ENCODE assay signal across 8 mouse cellular contexts in genomic region chr10:84576395-84577070, GRCm38 (mm10). TPM values are rescaled to one million over a fixed set of nuclear protein-coding genes. Genes with fewer than 3 reads are reported as not detected.
DNase-seq lines count a peak whose midpoint lies in the region; ATAC-seq and TF ChIP-seq lines count a peak whose summit lies in the region.

Gene Tcp11l2 (plus strand): TSS chr10:84576626.

- H3K27me3 ChIP-seq in forebrain, embryonic 10.5 days (ENCODE audit: poor library complexity, severe bottlenecking), result peaks cover 16% of the 10 kb centered on the region
- H3K27me3 ChIP-seq in heart, embryonic 15.5 days, result no peaks in the 10 kb centered on the region
- no peaks in the 10 kb centered on the region for H3K27me3 ChIP-seq in liver, embryonic 14.5 days (ENCODE audit: control insufficient read depth, insufficient read depth, low read length)
- no peaks in the 10 kb centered on the region for H3K27me3 ChIP-seq in neural tube, embryonic 11.5 days (ENCODE audit: control insufficient read depth, insufficient read depth, low read length)
- no peaks in the 10 kb centered on the region for H3K27me3 ChIP-seq in stomach, postnatal 0 days (ENCODE audit: control insufficient read depth, insufficient read depth, low read length)

- no peaks in the 10 kb centered on the region for H3K36me3 ChIP-seq in forebrain, embryonic 10.5 days (replicated peaks)
- no peaks in the 10 kb centered on the region for H3K36me3 ChIP-seq in heart, embryonic 15.5 days
- H3K36me3 ChIP-seq in liver, embryonic 14.5 days (replicated peaks; ENCODE audit: control insufficient read depth, insufficient read depth, low read depth), result no peaks in the 10 kb centered on the region
- no peaks in the 10 kb centered on the region for H3K36me3 ChIP-seq in neural tube, embryonic 11.5 days (ENCODE audit: control insufficient read depth, insufficient read depth, low read length)
- no peaks in the 10 kb centered on the region for H3K36me3 ChIP-seq in stomach, postnatal 0 days (ENCODE audit: control insufficient read depth, insufficient read depth, low read length)

- peak within 1 kb of the TSS; percentile 89 for H3K4me3 ChIP-seq in forebrain, embryonic 10.5 days
- peak within 1 kb of the TSS; percentile 98 for H3K4me3 ChIP-seq in heart, embryonic 15.5 days
- peak within 1 kb of the TSS; percentile 74 to 95 for H3K4me3 ChIP-seq in liver, embryonic 14.5 days (ENCODE audit: insufficient read depth in 1 of 2, low read depth in 2 of 2, low read length in 2 of 2)
- H3K4me3 ChIP-seq in neural tube, embryonic 11.5 days (ENCODE audit: low read depth, low read length), result peak within 1 kb of the TSS; percentile 81
- peak within 1 kb of the TSS; percentile 94 for H3K4me3 ChIP-seq in stomach, postnatal 0 days (ENCODE audit: low read depth, low read length)

- H3K9ac ChIP-seq in heart, embryonic 15.5 days, result peak within 1 kb of the TSS; percentile 73
- H3K9ac ChIP-seq in liver, embryonic 14.5 days (replicated peaks), result peak within 1 kb of the TSS; percentile 85
- peak within 1 kb of the TSS; percentile 59 for H3K9ac ChIP-seq in neural tube, embryonic 11.5 days (ENCODE audit: low read length)
- H3K9ac ChIP-seq in stomach, postnatal 0 days (ENCODE audit: low read length), result peak within 1 kb of the TSS; percentile 84

- TF ChIP-seq EP300 in liver, embryonic 14.5 days (IDR thresholded peaks at IDR 0.05; ENCODE audit: low read depth), result peak; percentile 37; the same call in 1 of the 2 replicates
- TF ChIP-seq EP300 in stomach, postnatal 0 days (optimal IDR thresholded peaks at IDR 0.05), result peak; percentile 57

- peak; percentile 92 to 93 for DNase-seq in CD8-positive naive resting alpha-beta T cell, adult 2 months (ENCODE audit: low read depth in 2 of 2, low spot score in 2 of 2)
- DNase-seq in c-Kit-positive CD71-negative TER-119-negative erythroid progenitor cells, embryonic 14.5 days (ENCODE audit: low read depth), result peak; percentile 92
- peak; percentile 89 for DNase-seq in forebrain, embryonic 10.5 days (ENCODE audit: extremely low spot score, low spot score)
- peak; percentile 97 for DNase-seq in kidney, postnatal 25 days
- peak; percentile 86 to 89 (median 88) for DNase-seq in liver, embryonic 14.5 days (ENCODE audit: low read depth in 3 of 3, low spot score in 3 of 3)
- DNase-seq in neural tube, embryonic 11.5 days (ENCODE audit: low spot score), result peak; percentile 94
- DNase-seq in stomach, postnatal 0 days (ENCODE audit: low spot score), result peak; percentile 95

- H3K4me1 ChIP-seq in forebrain, embryonic 10.5 days, result peaks cover 17% of the 10 kb centered on the region
- peaks cover 30% of the 10 kb centered on the region for H3K4me1 ChIP-seq in heart, embryonic 15.5 days (replicated peaks)
- H3K4me1 ChIP-seq in liver, embryonic 14.5 days (replicated peaks; ENCODE audit: control insufficient read depth in 2 of 2, insufficient read depth in 2 of 2, low read length in 1 of 2), result peaks cover 25 to 36% of the 10 kb centered on the region in 2 experiments
- 0 out of 2 replicates have a peak, but pooled peaks cover 3% of the 10 kb centered on the region for H3K4me1 ChIP-seq in neural tube, embryonic 11.5 days (ENCODE audit: control insufficient read depth, insufficient read depth, low read length)
- H3K4me1 ChIP-seq in stomach, postnatal 0 days (replicated peaks; ENCODE audit: control insufficient read depth, insufficient read depth), result peaks cover 4% of the 10 kb centered on the region; the same call in 1 of the 2 replicates

- H3K27ac ChIP-seq in forebrain, embryonic 10.5 days, result peak within 1 kb of the TSS; percentile 93
- H3K27ac ChIP-seq in heart, embryonic 15.5 days, result peak within 1 kb of the TSS; percentile 93
- H3K27ac ChIP-seq in liver, embryonic 14.5 days, result peak within 1 kb of the TSS; percentile 94
- peak within 1 kb of the TSS; percentile 15; the same call in 1 of the 2 replicates for H3K27ac ChIP-seq in neural tube, embryonic 11.5 days (ENCODE audit: low read depth, low read length)
- H3K27ac ChIP-seq in stomach, postnatal 0 days (replicated peaks), result peak within 1 kb of the TSS; percentile 89

- peak within 1 kb of the TSS; percentile 90 for H3K4me2 ChIP-seq in heart, embryonic 15.5 days
- peak within 1 kb of the TSS; percentile 99 for H3K4me2 ChIP-seq in liver, embryonic 14.5 days (ENCODE audit: low read depth)
- H3K4me2 ChIP-seq in neural tube, embryonic 11.5 days (ENCODE audit: low read depth), result peak within 1 kb of the TSS; percentile 98
- peak within 1 kb of the TSS; percentile 85 for H3K4me2 ChIP-seq in stomach, postnatal 0 days (replicated peaks; ENCODE audit: low read depth)

- no peaks in the 10 kb centered on the region for H3K9me3 ChIP-seq in forebrain, embryonic 10.5 days
- no peaks in the 10 kb centered on the region for H3K9me3 ChIP-seq in heart, embryonic 15.5 days (replicated peaks)
- no peaks in the 10 kb centered on the region for H3K9me3 ChIP-seq in liver, embryonic 14.5 days (ENCODE audit: control insufficient read depth, low read length)
- no peaks in the 10 kb centered on the region for H3K9me3 ChIP-seq in neural tube, embryonic 11.5 days (ENCODE audit: control insufficient read depth, low read length)
- no peaks in the 10 kb centered on the region for H3K9me3 ChIP-seq in stomach, postnatal 0 days (ENCODE audit: control insufficient read depth, low read length)

- ATAC-seq in heart, embryonic 15.5 days (replicated peaks; ENCODE audit: insufficient number of reproducible peaks, insufficient read depth, low FRiP score, low read depth), result peak; percentile 98
- peak; percentile 94 for ATAC-seq in liver, embryonic 14.5 days (ENCODE audit: insufficient read depth)
- peak; percentile 98 for ATAC-seq in neural tube, embryonic 11.5 days (ENCODE audit: insufficient read depth, low FRiP score, low TSS enrichment)
- ATAC-seq in stomach, postnatal 0 days (ENCODE audit: low FRiP score, low TSS enrichment), result peak; percentile 98

- 0 out of 2 replicates have a peak, but pooled peaks have one; percentile 28 for TF ChIP-seq CTCF in liver, embryonic 14.5 days (IDR thresholded peaks at IDR 0.05; ENCODE audit: low read depth)
- TF ChIP-seq CTCF in stomach, postnatal 0 days (IDR thresholded peaks at IDR 0.05; ENCODE audit: low read depth), result peak; percentile 27; the same call in 1 of the 2 replicates

- WGBS in forebrain, embryonic 10.5 days, result under 1% methylated on average over 46 of the region's 46 CpGs
- WGBS in heart, embryonic 15.5 days, result under 1% methylated on average over 46 of the region's 46 CpGs
- WGBS in liver, embryonic 14.5 days (ENCODE audit: insufficient replicate concordance), result under 1% methylated on average over 46 of the region's 46 CpGs
- WGBS in neural tube, embryonic 11.5 days, result under 1% methylated on average over 46 of the region's 46 CpGs
- under 1% methylated on average over 46 of the region's 46 CpGs for WGBS in stomach, postnatal 0 days

RNA-seq across cellular contexts. Expression of gene Tcp11l2, which starts in this region (rescaled TPM):
- polyA plus RNA-seq in forebrain, embryonic 10.5 days (2016; fragmentation: Nextera tagmentation; extraction: Ambion mirVana), result 2.0 and 2.6 TPM in 2 replicates
- 32.9 and 33.3 TPM in 2 replicates for polyA plus RNA-seq in heart, embryonic 15.5 days (2015; fragmentation: Nextera tagmentation; extraction: Ambion mirVana)
- 28.8 and 31.4 TPM in 2 replicates for polyA plus RNA-seq in liver, embryonic 14.5 days (2012; rRNA removed)
- 38.1 and 44.2 TPM in 2 replicates for polyA plus RNA-seq in liver, embryonic 14.5 days (2014; fragmentation: Nextera tagmentation; extraction: Ambion mirVana)
- 11.6 and 13.5 TPM in 2 replicates for polyA plus RNA-seq in neural tube, embryonic 11.5 days (2014; fragmentation: Nextera tagmentation; extraction: Ambion mirVana)
- 16.3 and 19.5 TPM in 2 replicates for polyA plus RNA-seq in stomach, postnatal 0 days (2015; fragmentation: Nextera tagmentation; extraction: Ambion mirVana)

Comparison
In these comparisons a context has a peak if more than half of its experiments do, and no peak if none do; other contexts are left out.
1. Peak in every context shown above with its lines: DNase-seq, ATAC-seq, H3K4me3 ChIP-seq and H3K27ac ChIP-seq.
2. H3K27ac ChIP-seq: peak in every context shown above with its lines; median percentile 94 in liver, embryonic 14.5 days; 93 in forebrain, embryonic 10.5 days; 93 in heart, embryonic 15.5 days; 89 in stomach, postnatal 0 days; 15 in neural tube, embryonic 11.5 days.